Mouse (Mus musculus): ENCODE results near the gene Bak1.
"Not testable (repeated sequence)": the region's sequence is repeated elsewhere in the genome, so short reads cannot be mapped to it uniquely, and the experiment has no call there.

Bak1 gene

DNA sequence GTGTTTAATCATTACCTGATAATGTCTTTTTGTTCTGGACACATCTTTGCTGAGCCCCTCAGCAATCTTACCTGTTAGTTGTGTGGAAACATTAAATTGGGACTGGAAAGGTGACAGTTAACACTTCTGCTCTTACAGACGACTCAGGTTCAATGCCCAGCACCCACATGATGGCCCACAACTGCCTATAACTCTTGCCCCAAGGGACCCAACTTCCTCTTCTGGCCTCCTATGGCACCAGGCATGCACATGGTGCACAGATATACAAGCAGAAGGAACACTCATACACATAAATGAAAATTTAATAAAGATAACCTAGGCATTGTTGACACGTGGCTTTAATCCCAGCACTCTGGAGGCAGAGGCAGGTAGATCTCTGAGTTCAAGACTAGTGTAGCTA, 49.4 kb downstream of the Bak1 start:
- no peak for DNase-seq (ENCODE audit: low spot score)

DNA sequence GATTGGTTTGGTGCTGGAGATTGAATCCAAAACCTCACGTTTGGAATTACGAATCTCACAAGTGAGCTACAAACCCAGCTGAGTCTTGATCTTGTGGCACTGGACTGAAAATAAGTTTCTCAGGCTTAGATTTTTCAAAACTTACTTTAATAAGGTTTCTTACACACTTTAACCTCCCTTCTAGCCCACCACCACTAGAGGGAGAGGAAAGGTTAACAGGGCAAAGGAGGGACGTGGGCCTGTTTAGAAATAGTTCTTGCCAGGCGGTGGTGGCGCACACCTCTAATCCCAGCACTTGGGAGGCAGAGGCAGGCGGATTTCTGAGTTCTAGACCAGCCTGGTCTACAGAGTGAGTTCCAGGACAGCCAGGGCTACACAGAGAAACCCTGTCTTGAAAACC, 51.5 kb downstream of the Bak1 start:
- not testable (repeated sequence) for DNase-seq (ENCODE audit: low spot score)

DNA sequence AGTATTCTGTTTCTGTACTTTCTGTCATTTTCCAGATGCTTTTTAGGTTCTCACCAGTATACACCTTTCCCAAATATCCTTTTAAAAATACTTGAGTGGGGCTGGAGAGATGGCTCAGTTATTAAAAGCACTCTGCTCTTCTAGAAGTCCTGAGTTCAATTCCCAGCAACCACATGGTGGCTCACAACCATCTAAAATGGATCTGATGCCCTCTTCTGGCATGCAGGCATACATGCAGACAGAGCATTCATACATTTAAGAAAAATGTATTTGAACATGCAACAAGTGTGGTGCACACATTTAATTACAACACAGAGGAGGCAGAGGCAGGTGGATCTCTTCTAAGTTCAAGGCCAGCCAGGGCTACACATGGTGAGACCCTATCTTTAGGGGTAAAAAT, 53.4 kb downstream of the Bak1 start:
- DNase-seq (ENCODE audit: low spot score): no peak

DNA sequence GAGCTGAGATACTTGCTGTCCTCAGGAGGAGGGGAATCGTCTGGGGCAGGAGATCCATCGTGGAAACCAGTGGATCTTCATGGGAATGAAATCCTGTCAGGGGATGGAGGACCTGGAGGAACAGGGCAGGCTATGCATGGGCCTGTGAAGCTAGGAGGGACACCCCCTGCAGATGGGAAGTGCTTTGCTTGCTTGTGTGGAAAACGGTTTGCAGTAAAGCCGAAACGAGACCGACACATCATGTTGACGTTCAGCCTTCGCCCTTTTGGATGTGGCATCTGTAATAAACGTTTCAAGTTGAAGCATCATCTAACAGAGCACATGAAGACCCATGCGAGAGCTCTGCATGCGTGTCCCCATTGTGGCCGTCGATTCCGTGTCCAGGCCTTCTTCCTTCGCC, 54.3 kb downstream of the Bak1 start:
- no peak for DNase-seq (ENCODE audit: low spot score)

DNA sequence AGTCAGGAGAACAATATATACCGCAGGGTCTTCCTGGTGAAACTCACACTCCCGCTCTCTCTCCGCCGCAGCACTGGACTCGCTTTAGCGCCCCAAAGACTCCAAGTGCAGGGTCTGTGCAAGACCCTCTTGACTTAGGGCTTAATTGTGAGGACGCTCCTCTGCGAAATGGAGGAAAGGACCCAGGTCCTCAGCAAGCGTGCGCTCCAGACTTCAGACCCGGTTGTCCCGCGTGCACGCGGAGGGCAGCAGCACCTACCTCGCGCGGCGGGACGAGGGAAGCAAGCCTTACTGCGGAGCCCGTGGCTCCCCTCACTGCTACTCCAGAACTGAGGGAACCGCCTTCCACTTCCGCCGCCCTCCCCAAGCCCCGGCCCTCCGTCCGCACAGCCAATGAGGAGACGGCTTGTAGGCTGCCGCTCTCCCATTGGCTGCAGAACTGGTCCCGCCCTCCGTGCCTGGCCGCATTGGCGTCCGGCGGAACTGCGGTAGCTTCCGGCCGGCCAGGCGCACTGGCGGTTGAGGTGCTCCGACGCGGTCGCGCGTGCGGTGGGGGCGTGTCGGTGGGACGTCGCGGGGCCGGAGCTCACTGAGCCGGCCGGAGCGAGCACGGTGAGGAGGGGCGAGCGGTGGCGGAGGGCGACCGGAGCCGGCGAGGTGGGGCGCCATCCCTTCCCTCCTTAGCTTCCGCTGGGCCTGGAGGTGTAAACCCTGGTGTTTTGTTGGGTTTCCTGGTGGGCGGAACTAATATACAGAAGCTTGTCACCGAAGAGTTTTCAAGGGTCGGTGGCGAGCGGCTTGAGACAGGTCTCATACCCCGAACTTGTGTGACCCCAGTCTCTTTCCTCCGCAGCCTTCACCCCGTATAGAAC, 55.9 kb downstream of the Bak1 start, which contains the start of gene Zbtb9:
Gene Zbtb9, plus strand, starts transcription at position 465 of the 872 bp plus-strand sequence.
- peak; percentile 95 for DNase-seq (ENCODE audit: low spot score)

DNA sequence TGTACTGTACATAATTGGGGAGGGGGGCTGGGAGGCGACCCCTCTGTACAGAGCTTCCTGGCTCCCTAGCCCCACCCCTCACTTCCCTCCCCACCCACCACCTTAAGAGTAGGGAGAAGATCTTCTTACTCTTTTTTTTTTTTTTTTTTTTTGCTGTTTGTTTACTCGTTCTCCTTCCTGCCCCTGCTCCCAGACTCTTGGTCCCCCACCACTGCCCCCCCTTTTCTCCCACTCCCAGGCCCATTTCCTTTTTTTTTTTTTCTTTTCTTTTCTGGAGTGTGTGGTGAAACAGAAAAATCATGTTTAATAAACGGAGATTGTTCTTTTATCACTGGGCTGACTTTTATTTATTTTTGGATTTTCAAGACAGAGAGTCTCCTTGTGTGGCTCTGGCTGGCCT, 56.7 kb downstream of the Bak1 start:
- DNase-seq (ENCODE audit: low spot score): no peak

DNA sequence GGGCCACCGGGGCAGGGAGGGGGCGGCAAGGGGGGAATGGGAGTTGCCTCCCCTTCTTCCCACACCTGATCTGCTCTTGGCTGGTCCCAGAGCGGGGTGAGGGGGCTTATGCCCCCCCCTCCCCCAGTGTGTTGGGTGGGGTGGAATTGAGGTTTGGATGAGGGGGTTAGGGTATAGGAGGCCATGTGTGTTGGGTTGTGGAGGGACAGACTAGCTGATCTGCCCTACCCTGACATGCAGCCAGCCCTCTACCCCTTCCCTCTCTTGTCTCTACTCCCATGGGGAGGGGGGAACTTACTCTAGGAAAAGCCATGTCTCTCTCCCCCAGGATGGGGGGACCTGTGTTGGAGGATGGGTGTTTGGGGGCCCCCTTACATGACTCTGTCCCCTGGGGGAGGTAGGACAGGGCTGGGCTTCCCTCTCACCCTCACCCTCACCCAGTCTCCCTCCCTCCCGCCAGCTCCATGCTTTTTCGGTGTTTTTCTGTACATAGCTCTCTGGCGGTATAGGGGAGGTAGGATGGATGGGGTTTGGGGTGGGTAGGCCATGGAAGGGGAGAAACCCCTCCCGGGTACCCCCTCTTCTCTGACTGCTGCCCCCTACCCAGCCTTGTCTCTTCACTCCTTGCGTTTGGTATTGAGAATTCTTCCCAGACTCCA, 57.4 kb downstream of the Bak1 start:
- DNase-seq (ENCODE audit: low spot score): no peak

DNA sequence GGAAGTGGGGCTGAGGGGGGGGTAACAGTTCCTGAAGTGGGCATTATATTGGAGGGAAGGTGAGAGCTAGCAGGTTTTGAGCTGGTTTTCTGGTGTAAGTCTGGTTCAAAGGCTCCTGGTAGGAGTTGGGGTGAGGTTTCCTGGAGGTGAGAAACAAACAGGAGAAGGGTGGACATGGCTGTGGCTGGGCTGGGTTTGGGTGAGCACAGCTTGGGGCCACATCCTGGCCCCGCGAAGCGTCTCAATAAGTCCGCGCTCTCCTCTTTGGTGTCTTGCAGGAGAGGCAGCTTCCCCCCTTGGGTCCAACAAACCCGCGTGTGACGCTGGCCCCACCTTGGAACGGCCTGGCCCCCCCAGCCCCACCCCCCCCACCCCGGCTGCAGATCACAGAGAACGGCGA, 58.6 kb downstream of the Bak1 start:
- DNase-seq (ENCODE audit: low spot score): no peak
